Mouse (Mus musculus) gastrocnemius, adult 18-20 months (tissue): ENCODE measurements around the gene Gm9803. TPM values are rescaled to one million over a fixed set of nuclear protein-coding genes. Genes with fewer than 3 reads are reported as not detected.
"Not testable (repeated sequence)": the region's sequence is repeated elsewhere in the genome, so short reads cannot be mapped to it uniquely, and the experiment has no call there.

ENCODE experiments used
- DNase-seq: peaks from one replicate; pipeline ENCODE4 v3.0.0; 2021; ENCODE audit warnings: low spot score
- long read RNA-seq, 2 experiments: library from polyadenylated mRNA; stranded (forward); transcript quantifications; one replicate each; pipeline ENCODE4 v2.0.0; 2021
- total RNA-seq, 2 experiments: library from RNA; stranded (reverse); gene quantifications; 2 replicates each; pipeline ENCODE4 v1.2.3; 2021

Gene Gm9803
- total RNA-seq = 10 to 100 TPM in 1 of 2 experiments, 1 to 10 TPM in 1; 2.9 to 14.2 TPM
- long read RNA-seq, experiment 1, transcript Gm9803-201 (1 exons, 563 nt) = major isoform, 12 of 12 reads
- long read RNA-seq, experiment 1, partial matches to known transcripts = 0 of 12 reads
- long read RNA-seq, experiment 1, other reads (novel, unspliced or antisense) = 0 of 12 reads
- long read RNA-seq, experiment 2, transcript Gm9803-201 (1 exons, 563 nt) = major isoform, 12 of 12 reads
- long read RNA-seq, experiment 2, partial matches to known transcripts = 0 of 12 reads
- long read RNA-seq, experiment 2, other reads (novel, unspliced or antisense) = 0 of 12 reads

- DNase-seq = not testable (repeated sequence)
These were observed at the start of gene Gm9803 for GRCm38 (mm10) chr10:43523931-43524330. Gene Gm9803, plus strand, starts transcription at chr10:43524084.

- peak; percentile 30 for DNase-seq
These were observed 48.5 kb upstream of the Gm9803 start for GRCm38 (mm10) chr10:43475376-43475775.

GRCm38 (mm10) chr10:43477459-43477858, 46.4 kb upstream of the Gm9803 start:
- no peak for DNase-seq

DNA sequence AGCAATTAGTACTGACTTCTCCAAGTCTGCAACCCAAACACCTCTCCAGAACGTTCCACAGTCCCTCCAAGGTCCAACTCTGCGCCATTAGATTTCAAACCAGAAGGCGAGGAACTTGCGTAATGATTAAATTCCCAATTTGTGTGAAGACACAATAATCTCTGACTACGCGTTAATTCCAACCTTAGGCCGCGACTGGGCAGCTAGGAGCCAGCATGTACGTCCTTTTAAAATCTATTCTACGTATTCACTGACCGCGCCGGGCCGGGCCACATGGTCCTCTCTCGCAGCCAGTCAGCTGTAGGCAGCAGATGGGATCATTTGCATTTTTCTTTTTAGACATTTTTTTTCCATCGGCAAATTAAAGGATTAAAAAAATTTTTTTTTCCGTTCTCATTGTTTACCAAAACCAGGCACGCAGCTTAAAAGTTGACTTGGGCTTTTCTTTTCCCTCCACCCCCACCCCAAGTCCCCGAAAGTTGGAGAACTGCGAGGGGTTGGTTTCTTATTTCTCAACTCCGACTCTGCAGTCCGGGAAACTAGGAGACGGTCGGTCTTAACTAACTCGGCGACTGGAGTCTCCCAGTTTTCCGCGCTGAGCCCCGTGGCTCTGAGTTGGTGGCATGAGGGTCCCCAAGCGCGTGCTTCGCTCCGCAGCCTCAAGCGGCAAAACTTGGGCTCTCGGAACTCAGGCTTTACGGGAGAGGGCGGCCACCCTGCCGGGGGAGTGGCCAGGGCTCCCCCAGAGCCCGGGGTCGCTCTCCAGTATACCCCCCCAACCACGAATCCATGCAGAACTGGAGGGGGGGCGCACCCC, 45.8 kb upstream of the Gm9803 start:
- peak; percentile 50 for DNase-seq

GRCm38 (mm10) chr10:43478751-43479435, 45.0 kb upstream of the Gm9803 start, which contains the start of gene Bend3:
Gene Bend3, plus strand, starts transcription at chr10:43478831.
- peak; percentile 23 for DNase-seq

DNA sequence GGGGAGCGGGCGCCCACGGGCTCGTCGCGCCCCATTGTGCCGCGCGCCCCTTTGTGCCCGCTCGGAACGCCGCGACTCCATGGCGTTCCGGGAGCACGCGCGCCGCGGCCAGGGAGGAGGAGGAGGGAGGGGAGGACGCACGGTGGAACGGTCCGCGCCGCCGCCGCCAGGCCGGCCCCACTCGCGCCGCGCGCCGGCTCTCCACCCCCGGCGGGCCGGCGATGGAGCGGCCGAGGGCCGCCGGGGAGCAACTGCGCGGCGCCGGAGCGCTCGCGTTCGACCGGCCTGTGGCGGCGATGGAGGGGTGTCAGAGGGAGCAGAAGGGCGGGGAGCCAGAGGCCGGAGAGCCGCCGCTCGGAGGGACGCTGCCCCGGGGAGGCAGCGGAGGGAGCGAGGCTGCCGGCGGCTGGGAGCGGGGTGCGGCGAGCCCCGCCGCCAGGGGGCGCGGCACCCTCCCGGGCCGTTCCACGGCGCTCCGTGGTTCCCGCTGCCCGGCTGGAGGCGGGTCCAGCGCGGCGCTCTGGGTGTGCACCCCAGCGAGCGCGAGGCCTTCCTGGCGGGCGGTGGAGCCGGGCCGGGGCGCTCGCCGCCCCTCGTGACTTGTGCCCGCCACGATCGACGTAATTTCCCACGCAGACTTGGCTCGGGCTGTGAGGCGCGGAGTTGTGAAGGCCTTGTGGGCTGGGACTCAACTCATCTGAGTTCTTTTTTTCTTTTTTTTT, 44.3 kb upstream of the Gm9803 start:
- peak; percentile 83 for DNase-seq

DNA sequence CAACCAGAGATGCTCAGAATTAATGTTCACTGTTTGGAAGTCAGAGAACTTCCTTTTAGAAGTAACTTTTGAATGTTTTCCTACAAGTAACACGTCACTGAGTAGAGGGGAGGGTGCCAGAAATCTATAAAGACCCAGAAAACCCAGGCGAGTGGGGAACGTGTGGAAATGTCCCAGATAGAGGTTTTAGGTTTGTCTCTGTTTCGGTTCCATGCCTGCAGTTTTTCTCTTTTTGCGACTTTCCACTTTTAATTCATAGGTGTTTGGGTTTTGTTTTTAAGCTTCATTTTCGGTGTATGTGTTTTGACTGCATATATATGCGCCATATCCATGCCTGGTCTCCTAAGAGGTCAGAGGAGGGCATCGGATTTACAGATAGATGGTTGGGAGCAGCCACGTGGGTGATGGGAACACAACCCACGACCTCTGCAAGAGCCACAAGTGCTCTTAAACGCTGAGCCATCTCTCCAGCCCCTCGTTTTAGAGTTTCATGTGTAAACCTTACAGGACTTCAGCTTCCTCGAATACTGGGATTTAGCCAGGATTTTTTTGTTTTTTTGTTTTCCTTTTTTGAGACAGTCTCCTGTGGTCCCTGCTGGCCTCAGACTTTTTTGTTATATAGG, 43.5 kb upstream of the Gm9803 start:
- DNase-seq = no peak

DNA sequence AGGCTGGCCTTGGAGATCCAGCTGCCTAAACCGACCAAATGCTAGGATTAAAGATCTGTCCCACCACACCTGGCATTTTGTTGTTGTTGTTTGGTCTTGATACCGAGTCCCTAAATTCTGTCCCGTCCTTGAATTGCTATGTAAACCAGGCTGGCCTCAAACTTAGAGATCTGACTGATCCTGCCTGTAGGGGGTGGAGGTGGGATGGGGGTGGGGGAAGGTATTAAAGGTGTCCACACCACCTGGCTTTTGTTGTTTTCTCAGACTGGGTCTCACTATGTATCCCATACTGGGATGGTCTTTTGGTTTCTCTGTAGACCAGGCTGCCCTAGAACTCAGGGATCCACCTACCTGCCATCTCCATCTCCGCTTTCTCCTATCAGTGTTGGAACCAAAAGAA, 42.7 kb upstream of the Gm9803 start:
- DNase-seq = no peak

- DNase-seq = no peak
These were observed 41.9 kb upstream of the Gm9803 start for GRCm38 (mm10) chr10:43482021-43482420.

- DNase-seq = peak; percentile 63
These were observed 40.4 kb upstream of the Gm9803 start for GRCm38 (mm10) chr10:43483426-43483995.

DNA sequence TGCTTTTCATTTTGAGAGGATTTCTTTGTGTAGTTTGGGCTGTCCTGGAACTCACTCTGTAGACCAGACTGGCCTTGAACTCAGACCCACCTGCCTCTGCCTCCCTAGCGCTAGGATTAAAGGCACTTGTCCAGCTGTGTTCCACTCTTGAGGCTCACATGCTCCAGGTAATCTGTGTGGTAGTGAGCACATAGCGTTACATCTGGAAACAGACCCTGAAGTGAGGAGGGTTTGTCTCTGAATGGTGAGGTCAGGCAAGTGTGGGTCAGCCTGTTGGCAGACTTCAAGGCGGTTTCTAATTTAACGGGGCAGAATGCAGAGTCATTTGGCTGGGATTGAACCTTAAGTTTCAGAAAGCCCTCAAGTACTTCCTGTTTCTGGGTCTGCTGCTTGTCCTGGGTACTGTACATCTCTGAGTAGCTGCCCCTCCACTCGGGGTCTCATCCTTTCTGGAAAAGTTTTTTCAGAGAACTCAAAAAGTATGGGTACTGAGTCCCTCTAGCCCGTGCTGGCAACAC, 38.1 kb upstream of the Gm9803 start:
- DNase-seq = no peak

GRCm38 (mm10) chr10:43487441-43488010, 36.4 kb upstream of the Gm9803 start:
- no peak for DNase-seq

DNA sequence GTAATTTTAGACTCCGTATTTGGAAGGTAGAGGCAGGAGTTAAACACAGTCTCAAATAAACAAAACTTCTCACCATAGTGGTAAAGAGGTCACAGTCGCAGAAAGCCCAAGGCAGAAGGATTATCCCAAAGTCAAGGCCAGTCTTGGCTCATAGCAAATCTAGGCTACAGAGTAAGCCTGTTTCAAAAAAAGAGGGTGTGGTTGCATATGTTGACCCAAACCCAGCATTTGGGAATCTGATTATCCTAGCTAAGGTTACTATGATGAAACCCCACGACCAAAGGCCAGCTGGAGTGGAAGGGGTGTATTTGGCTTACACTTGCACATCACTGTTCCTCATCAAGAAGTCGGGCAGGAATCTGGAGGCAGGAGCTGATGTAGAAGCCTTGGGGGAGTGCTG, 35.6 kb upstream of the Gm9803 start:
- no peak for DNase-seq

- no peak for DNase-seq
These were observed 34.7 kb upstream of the Gm9803 start for GRCm38 (mm10) chr10:43489139-43489538.

DNA sequence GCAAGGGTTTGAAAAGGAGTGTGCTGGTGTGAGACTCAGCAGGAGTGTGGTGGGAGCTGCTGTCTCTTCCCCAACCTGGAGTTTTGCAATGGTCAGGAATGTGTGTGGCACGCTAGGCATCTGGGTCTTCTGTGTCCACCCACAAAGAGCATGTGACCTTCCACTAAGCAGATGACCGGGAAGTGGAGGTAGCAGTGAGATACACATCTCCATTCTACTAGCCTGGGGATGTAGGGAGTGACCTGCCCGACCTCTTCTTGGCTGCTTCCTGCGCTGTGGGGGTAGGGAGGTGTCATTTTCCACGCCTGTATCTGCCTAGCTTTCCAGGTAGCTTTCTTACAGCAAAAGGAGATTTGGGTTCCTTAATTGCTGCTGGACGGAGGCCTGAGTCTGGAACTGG, 34.3 kb upstream of the Gm9803 start:
- no peak for DNase-seq

DNA sequence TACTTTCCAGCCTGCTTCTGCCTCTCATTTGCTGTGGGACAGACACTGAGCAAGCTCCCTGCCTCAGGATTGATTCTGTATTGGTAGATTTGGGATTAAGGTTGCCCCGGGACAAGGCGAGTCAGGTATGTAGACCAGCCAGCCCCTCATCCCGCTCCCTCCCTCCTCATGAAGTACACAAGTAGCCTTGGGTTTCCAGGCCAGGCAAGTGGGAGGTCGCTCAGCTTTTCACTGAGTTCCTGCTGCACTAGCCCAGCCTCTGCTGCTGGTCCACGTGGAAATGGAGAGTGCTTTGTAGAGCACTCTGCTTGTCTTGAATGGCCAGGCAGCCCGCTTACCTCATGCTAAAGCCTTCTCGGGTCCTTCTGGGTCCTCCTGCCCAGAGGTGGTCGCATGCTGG, 33.9 kb upstream of the Gm9803 start:
- DNase-seq = no peak

GRCm38 (mm10) chr10:43490846-43491245, 33.0 kb upstream of the Gm9803 start:
- DNase-seq = no peak

DNA sequence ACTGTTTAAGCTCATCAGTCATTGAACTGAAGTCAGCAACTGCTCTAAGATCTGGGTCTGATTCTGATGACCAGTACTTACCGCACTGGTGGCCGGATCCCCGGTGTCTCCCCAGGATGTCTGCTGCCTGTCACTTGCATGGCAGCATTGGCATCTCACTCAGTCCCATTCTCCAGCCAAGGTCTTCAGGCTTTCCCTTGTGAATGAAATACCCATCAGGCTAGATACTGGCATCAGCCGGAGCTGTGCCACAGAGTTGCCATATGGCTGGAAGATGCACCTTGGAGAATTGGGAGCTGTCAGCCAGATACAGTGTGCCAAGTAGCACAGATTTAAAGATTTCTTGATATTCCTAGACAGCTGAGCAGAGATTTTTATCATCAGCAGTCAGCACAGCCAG, 21.3 kb upstream of the Gm9803 start:
- DNase-seq = no peak

DNA sequence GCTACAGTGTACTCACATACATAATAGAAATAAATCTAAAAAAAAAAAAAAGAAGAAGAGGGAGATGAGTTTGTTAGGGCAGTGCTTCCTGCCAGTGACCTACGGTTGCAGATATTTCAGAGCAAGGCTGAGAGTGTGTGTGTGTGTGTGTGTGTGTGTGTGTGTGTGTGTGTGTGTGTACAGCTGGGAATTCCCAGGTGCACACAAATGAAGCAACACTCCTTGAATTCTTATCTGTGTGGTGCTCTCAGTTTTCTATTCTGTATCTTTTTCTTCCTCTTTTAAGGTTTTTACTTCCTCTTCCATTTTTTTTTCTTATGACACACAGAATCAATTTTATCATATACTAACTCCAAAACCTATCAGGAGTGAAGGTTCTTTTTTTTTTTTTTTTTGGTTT, 19.6 kb upstream of the Gm9803 start:
- DNase-seq = no peak

- DNase-seq = no peak
These were observed 16.8 kb upstream of the Gm9803 start for GRCm38 (mm10) chr10:43507051-43507450.
